Mouse (Mus musculus) bone marrow macrophage, adult 2 months (primary cell): ENCODE measurements around the gene Khdrbs1.

Experiments used
- CTCF ChIP-seq: IDR thresholded peaks from 2 replicates; pipeline ENCODE4 v1.5.1; 2012; ENCODE audit warnings: low read depth, mild to moderate bottlenecking, low read length, moderate library complexity
- POLR2A ChIP-seq: IDR thresholded peaks from 2 replicates; pipeline ENCODE4 v1.6.1; 2012; ENCODE audit warnings: mild to moderate bottlenecking, low read depth, low read length, borderline replicate concordance

DNA sequence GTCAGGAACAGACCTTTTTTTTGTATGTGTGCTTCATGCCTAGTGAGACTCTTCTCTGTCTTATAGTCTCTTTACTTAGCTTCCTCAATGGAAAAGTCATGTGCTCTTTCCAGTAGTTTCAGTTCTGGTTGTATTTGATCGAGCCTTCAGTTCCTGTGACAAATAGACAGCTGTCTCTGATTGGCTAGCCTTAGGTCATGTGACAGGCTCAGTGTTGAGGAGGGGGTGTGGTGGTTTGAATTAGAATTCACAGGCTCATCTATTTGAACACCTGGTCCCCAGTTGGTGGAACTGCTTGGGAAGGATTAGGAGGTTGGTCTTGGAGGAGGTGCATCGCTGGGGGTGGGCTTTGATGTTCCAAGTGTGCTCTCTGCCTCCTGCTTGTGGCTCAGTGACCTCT is 47.5 kb upstream of the Khdrbs1 start:
- TF ChIP-seq POLR2A = no peak
- no peak for TF ChIP-seq CTCF
